Mouse (Mus musculus) ES-CJ7 (cell line): Measurements from ENCODE around the gene H2-DMb1.

Source experiments
- DNase-seq: peaks from one replicate; pipeline ENCODE4 v3.0.0; 2011; ENCODE audit warnings: low read depth, low spot score

Gene H2-DMb1

GRCm38 (mm10) chr17:34123111-34123510 is 29.8 kb upstream of the H2-DMb1 start:
- no peak for DNase-seq

- DNase-seq, result peak; percentile 71
Measured at GRCm38 (mm10) chr17:34123518-34123917, 29.4 kb upstream of the H2-DMb1 start.

- no peak for DNase-seq
Measured at GRCm38 (mm10) chr17:34124649-34125048, 28.2 kb upstream of the H2-DMb1 start.

DNA sequence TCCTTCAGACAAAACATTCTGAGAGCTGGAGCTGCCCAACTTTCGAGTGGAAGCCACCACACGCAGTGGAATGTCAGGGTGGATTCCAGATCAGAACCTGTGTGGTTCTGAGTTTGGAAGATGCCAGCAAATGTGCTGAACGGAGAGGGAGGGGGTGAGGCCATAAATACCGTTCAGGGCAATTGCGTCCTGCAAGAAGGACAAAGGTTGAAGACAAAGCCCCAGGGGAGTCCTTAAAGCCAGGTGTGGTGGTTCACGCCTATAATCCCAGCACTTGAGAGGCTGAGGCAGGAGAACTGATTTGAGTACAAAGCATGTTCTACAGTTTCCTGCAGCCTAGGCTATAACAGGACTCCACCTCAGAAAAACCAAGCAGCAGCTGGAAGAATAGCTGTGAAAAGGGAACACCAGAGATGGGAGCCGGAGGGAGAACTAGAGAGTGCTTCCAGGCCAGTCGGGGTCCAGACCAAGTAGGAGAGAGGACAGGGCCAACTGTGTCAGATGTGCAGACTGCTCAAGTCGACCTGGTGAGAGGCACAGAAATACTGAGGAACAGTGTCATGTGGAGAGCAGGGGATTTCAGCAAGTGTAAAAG is 25.9 kb upstream of the H2-DMb1 start:
- DNase-seq, result no peak

DNA sequence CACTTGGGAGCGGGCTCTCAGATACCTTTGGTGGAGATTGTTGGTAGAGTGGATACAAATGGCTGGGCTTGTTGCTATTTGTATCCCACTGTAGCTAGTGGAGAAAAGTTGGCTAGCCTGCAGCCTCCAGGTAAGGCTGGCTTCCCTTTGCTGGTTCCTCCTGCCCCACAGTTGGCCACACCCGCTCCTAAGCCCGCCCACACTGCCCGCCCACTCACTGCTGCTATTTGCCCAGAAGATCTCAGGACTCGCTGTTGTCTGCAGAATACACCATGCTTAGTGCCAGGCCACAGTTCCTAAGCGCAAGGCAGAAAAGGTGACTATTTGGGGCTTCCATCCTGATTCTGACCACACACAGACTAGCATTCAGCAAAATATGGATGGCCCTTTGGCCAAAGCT is 25.4 kb upstream of the H2-DMb1 start:
- no peak for DNase-seq

GRCm38 (mm10) chr17:34128264-34128937 is 24.5 kb upstream of the H2-DMb1 start:
- DNase-seq, result no peak

- DNase-seq, result no peak
Measured at GRCm38 (mm10) chr17:34128944-34129791, 23.7 kb upstream of the H2-DMb1 start.

- DNase-seq, result no peak
Measured at GRCm38 (mm10) chr17:34130073-34130947, 22.6 kb upstream of the H2-DMb1 start.

DNA sequence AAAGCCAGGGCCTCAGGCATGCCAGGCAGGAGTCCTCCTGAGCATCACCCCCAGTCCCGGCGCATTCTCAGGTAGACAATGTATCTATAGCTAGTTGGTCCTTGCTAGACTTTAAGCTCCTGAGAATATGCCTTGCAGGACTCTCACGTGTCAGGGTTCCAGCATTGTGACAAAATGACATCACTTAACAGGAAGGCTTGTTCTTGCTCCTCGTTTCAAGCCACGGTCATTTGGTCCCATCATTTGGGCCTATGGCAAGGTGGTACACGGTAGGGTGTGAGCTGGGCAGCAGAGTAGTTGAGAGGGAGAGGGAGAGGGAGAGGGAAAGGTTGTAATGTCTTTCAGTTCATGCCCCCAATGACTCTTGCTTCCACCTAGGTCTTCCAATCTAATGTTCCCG is 21.0 kb upstream of the H2-DMb1 start:
- DNase-seq, result no peak

GRCm38 (mm10) chr17:34133289-34133688 is 19.6 kb upstream of the H2-DMb1 start:
- no peak for DNase-seq

- DNase-seq, result no peak
Measured at GRCm38 (mm10) chr17:34134451-34134850, 18.4 kb upstream of the H2-DMb1 start.

GRCm38 (mm10) chr17:34135297-34136224 is 17.3 kb upstream of the H2-DMb1 start:
- peak; percentile 98 for DNase-seq

DNA sequence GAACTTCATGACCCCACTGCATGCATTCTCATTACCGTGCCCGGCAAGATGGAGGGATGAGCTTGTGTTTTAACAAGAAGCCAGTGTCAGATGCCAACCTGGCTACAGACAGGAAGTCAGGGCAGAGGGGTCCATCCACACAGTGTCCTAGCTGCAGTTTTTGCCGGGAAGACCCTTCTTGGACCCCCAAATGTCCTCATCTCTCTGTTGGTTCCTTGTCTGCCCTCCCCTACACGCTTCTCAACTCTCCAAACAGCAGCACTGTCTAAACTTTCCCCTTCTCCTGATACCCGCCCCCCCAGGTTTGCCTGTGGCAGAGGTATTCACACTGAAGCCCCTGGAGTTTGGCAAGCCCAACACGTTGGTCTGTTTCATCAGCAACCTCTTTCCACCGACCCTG is 15.3 kb upstream of the H2-DMb1 start:
- no peak for DNase-seq

- DNase-seq, result no peak
Measured at GRCm38 (mm10) chr17:34138655-34139054, 14.2 kb upstream of the H2-DMb1 start.

- peak; percentile 78 for DNase-seq
Measured at GRCm38 (mm10) chr17:34139416-34139815, 13.5 kb upstream of the H2-DMb1 start.

- no peak for DNase-seq
Measured at GRCm38 (mm10) chr17:34140240-34140639, 12.6 kb upstream of the H2-DMb1 start.

GRCm38 (mm10) chr17:34141448-34141847 is 11.4 kb upstream of the H2-DMb1 start:
- no peak for DNase-seq

DNA sequence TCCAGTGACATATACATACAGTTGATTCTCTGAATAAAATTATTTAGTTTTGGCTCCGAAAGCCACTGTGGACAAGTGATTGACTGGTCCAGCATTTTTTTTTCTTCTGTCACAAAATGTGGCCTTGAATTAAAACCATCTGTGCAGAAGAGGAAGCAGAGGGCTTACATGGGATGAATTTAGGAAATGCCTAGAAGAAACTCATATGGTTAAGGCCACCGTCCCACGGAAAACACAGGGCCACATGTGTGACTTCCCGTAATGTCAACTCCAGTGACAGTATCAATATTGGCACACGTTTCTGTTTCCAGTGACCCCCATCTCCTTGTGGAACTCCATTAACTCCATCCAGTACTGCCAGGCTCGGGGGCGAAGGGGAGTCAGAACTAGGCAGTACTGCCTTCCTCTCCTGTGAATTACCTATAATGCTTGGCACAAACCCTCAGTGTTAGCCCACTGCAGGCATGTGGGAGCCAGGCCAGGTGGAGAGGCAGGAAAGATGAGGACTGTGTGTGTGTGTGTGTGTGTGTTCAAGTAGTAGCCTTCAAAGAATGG is 10.3 kb upstream of the H2-DMb1 start:
- DNase-seq, result no peak

GRCm38 (mm10) chr17:34143033-34143432 is 9.8 kb upstream of the H2-DMb1 start, which contains the start of gene H2-DMb2:
Gene H2-DMb2, plus strand, starts transcription at chr17:34143307.
- DNase-seq, result peak; percentile 52

- DNase-seq, result no peak
Measured at GRCm38 (mm10) chr17:34143461-34143860, 9.4 kb upstream of the H2-DMb1 start.
